Mouse (Mus musculus): ENCODE results near the gene St3gal2.
A peak's percentile ranks its signal among the peaks of the same experiment; 100 is the strongest.
"Not testable (repeated sequence)": the region's sequence is repeated elsewhere in the genome, so short reads cannot be mapped to it uniquely, and the experiment has no call there.

The St3gal2 gene

GRCm38 (mm10) chr8:110919341-110920031 is at the start of gene St3gal2:
TSS of gene St3gal2 (plus strand) at chr8:110919922.
- peak; percentile 62 for DNase-seq (ENCODE audit: low read depth)

- DNase-seq (ENCODE audit: low read depth) = no peak
Measured at GRCm38 (mm10) chr8:110870501-110870900, 49.2 kb upstream of the St3gal2 start.

GRCm38 (mm10) chr8:110877862-110878261 is 41.9 kb upstream of the St3gal2 start:
- peak; percentile 7 for DNase-seq (ENCODE audit: low read depth)

- DNase-seq (ENCODE audit: low read depth) = no peak
Measured at GRCm38 (mm10) chr8:110881741-110882310, 37.9 kb upstream of the St3gal2 start.

GRCm38 (mm10) chr8:110883824-110884223 is 35.9 kb upstream of the St3gal2 start:
- DNase-seq (ENCODE audit: low read depth) = no peak

GRCm38 (mm10) chr8:110886634-110887033 is 33.1 kb upstream of the St3gal2 start:
- no peak for DNase-seq (ENCODE audit: low read depth)

GRCm38 (mm10) chr8:110887551-110887950 is 32.2 kb upstream of the St3gal2 start:
- DNase-seq (ENCODE audit: low read depth) = no peak

GRCm38 (mm10) chr8:110888441-110888840 is 31.3 kb upstream of the St3gal2 start:
- no peak for DNase-seq (ENCODE audit: low read depth)

GRCm38 (mm10) chr8:110888860-110889259 is 30.9 kb upstream of the St3gal2 start:
- no peak for DNase-seq (ENCODE audit: low read depth)

GRCm38 (mm10) chr8:110889904-110890470 is 29.7 kb upstream of the St3gal2 start:
- DNase-seq (ENCODE audit: low read depth) = no peak

GRCm38 (mm10) chr8:110892040-110892439 is 27.7 kb upstream of the St3gal2 start:
- no peak for DNase-seq (ENCODE audit: low read depth)

- no peak for DNase-seq (ENCODE audit: low read depth)
Measured at GRCm38 (mm10) chr8:110892913-110893312, 26.8 kb upstream of the St3gal2 start.

GRCm38 (mm10) chr8:110894851-110895250 is 24.9 kb upstream of the St3gal2 start:
- no peak for DNase-seq (ENCODE audit: low read depth)

- DNase-seq (ENCODE audit: low read depth) = no peak
Measured at GRCm38 (mm10) chr8:110895254-110895653, 24.5 kb upstream of the St3gal2 start.

- no peak for DNase-seq (ENCODE audit: low read depth)
Measured at GRCm38 (mm10) chr8:110895812-110896211, 23.9 kb upstream of the St3gal2 start.

- no peak for DNase-seq (ENCODE audit: low read depth)
Measured at GRCm38 (mm10) chr8:110897495-110897894, 22.2 kb upstream of the St3gal2 start.

GRCm38 (mm10) chr8:110901056-110901455 is 18.7 kb upstream of the St3gal2 start:
- no peak for DNase-seq (ENCODE audit: low read depth)

- peak; percentile 60 for DNase-seq (ENCODE audit: low read depth)
Measured at GRCm38 (mm10) chr8:110901839-110902578, 17.7 kb upstream of the St3gal2 start, which contains the start of gene Fuk. TSS of gene Fuk (minus strand) at chr8:110902488.

- DNase-seq (ENCODE audit: low read depth) = no peak
Measured at GRCm38 (mm10) chr8:110902579-110902965, 17.1 kb upstream of the St3gal2 start.

- DNase-seq (ENCODE audit: low read depth) = no peak
Measured at GRCm38 (mm10) chr8:110905404-110905803, 14.3 kb upstream of the St3gal2 start.

GRCm38 (mm10) chr8:110906682-110907081 is 13.0 kb upstream of the St3gal2 start:
- no peak for DNase-seq (ENCODE audit: low read depth)

- not testable (repeated sequence) for DNase-seq (ENCODE audit: low read depth)
Measured at GRCm38 (mm10) chr8:110909850-110910249, 9.9 kb upstream of the St3gal2 start.

All from c-Kit-positive CD71-negative TER-119-negative erythroid progenitor cells, embryonic 14.5 days (primary cell).